Mouse (Mus musculus) ES-Bruce4 (cell line): Measurements from ENCODE around the gene Ercc6.

Experiments
- CTCF ChIP-seq: IDR thresholded peaks from one replicate; pipeline ENCODE4 v1.8.1; 2011; ENCODE audit warnings: low read depth, low read length
- POLR2A ChIP-seq: IDR thresholded peaks from one replicate; pipeline ENCODE4 v1.8.1; 2011; ENCODE audit warnings: low read length; ENCODE audit not compliant: insufficient read depth

DNA sequence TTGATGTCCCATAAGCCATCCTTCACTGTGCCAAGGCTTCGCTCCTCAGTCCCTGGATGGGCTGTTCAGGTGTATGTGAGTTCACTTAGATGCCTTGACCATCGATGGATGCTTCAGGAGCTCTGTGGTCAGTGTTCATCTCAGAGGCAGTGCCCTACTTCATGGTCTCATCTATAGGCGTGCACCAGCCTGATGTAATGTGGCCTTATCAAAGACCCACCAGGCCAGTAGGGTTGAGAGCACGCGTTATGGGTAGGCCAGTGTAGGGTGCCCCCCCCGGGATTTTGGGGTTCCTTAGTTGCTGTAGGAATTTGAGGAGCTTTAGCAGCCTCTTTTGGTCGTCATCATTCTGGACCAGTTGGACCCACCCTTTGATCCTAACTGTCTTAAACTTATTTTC, 111.5 kb downstream of the Ercc6 start:
- no peak for TF ChIP-seq POLR2A
- TF ChIP-seq CTCF, result no peak
